Mouse (Mus musculus): ENCODE data around the gene Ezh1.

Ezh1 gene

GRCm38 (mm10) chr11:101196175-101196574 lies 30.1 kb downstream of the Ezh1 start:
- DNase-seq = no peak

- no peak for DNase-seq
Measured at GRCm38 (mm10) chr11:101195571-101195970, 30.7 kb downstream of the Ezh1 start.

DNA sequence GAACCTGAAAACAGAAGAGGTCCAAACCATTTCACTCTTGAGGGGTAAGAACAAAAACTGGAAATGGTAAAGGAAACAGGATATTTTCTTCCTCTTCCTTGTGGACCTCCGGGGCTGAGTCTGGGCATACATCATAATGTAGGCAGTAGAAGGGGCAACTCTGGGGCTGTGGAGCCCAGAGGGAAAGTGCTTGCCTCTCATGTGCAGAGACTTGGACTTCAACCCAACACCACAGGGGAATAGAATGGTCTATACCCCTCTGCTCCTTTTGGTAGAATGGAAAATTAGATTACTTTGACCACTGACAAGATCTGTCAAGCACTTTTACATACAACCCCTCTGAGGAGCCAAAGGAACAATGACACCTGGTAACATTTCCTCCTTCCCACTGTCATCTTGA lies 31.2 kb downstream of the Ezh1 start:
- DNase-seq = no peak

DNA sequence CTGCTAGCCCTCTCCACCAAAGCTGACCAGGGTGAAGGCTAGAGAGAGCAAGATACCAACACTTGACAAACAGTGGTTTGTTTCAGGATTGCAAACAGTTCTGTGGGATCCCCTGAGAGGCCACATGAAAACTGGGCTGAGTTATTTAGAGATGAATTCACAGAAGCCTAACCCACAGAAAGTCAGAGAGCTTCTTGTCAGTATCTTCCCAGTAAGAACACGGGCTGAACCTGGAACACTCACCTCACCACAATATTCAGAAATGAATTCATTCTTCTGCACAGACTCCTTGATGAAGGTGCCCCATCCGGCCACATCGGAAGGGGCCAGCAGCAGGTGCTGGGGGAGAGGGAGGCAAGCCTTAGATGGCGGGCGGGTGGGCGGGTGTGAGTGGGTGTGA lies 31.6 kb downstream of the Ezh1 start:
- no peak for DNase-seq

DNA sequence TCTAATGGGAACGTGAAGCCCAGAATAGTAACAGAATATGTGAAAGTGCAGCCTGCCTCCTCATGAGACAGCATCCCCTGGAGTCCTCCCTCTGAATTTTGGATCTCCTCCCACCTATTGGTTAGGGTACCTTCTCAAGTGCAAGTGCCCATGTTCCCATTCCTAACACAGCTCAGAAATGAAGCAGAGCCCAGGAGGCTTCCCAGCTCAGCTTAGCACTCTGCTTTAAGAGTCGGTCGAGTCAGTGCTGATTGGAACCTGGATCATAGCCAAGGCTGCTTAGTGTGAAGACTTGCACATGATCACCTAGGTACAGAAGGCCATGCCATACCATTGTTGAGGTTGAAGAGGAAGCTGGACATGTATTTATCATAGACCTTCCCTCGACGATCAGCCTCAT lies 32.1 kb downstream of the Ezh1 start:
- DNase-seq = no peak

DNA sequence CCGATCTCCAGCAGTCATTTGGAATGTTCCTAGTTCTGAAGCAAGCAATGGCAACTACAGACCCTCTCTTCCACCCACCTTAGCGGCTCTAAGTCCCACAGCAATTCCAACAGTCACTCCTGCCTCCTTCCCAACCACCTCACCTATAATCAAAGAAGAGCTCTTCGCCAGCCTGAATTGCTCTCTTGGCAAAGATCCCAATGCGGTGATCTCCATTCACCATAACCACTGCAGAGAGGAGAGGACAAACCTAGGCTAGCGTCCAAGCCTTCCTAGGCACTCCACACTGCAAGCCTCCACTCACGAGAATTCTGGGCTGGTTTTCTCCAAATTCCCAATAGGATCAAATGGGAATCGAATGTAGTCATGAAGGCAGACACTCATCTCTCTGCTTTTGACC lies 33.2 kb downstream of the Ezh1 start:
- no peak for DNase-seq

- no peak for DNase-seq
Measured at GRCm38 (mm10) chr11:101192646-101193045, 33.6 kb downstream of the Ezh1 start.

DNA sequence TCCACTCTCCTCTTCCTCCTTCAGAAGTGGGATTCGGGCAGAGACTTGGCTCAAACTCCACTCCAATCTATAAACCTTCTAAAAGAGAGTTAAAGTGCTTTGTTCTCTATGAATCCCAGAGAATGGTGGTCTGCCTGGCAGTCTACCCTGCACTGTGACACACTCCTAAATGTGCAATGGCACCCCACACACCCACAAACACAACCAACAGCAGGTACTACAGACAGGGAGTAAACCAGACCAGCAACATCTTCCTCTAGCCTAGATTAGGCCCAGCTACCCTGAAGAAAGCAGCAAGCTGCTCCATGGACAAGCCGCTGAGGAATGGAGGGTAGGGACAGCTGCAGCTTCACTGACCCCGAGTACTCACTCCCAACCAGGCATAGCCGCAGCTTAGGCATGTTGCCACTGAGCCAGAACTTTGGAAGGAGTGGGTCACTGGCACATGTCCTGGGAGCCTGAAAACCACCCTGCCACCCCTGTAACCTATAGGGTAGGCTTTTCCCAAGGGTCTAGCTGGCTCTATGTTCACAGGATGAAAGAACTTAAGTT lies 34.3 kb downstream of the Ezh1 start:
- no peak for DNase-seq

GRCm38 (mm10) chr11:101190913-101191907 lies 35.1 kb downstream of the Ezh1 start:
- DNase-seq = no peak

DNA sequence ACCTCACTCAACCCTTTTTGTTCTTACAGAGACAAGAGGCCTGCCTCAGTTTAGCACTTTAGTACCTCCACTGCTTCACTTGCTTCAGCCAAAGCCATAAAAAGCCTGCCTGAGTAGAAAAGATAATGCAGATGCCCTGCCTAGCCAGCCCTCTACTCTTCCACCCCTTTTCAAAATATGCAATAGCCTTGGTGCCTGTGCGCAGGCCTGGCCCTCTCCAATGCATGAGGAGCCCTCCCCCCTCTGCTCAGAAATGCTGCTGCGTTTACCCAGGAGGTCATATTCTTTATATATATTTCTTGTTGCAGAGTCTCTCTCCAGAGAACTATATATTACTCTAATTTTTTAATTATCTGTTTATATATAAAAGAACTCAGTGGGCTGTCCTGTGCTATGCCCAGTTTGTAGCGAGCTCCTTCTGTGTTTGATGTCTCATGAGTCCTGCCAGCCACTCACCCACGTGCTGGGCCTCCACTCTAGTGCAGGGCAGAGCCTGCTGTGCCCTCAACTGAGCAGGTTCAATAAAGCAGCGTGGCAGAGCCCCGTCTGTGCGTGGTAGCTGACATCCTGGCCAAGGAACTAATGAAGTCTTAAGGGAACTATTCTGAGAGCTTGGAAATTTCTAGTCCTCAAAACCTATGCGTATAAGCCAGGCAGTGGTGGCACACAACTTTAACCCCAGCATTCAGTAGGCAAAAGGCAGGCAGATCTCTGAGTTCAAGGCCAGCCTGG lies 35.9 kb downstream of the Ezh1 start:
- DNase-seq = no peak

DNA sequence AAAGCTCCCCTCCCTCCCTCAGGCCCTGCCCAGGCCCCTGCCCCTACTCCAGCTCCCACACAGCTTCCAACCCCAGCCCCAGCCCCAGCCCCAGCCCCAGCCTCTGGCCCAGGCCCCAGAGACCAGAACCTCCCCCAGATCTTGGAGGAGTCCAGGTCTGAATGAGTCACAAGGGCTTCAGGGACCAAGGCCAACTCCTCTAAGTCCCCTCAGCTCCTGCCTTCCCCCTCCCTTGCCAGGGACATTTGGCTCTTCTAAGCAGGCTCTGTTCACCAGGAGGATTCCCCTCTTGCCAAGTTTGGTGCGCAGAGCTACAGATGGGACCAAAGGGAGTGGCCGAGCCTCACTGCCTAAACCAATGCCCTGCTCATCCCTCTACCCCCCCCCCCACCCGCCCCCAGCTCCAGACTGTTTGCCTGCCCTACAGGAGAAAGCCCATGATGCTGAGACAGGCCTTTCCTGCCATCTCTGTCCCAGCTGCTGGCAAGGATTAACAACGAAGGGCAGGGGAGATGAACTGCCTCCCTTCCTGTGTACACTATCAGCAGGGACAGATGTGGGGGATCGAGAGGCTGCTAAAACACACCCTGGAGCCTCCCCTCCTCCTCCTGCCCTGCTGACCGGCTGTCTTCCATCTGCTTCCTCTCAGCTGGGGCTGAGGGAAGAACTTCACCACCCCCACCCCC lies 36.6 kb downstream of the Ezh1 start:
- no peak for DNase-seq

GRCm38 (mm10) chr11:101188166-101188805 lies 38.0 kb downstream of the Ezh1 start:
- DNase-seq = no peak

GRCm38 (mm10) chr11:101187541-101187940 lies 38.7 kb downstream of the Ezh1 start:
- DNase-seq = no peak

DNA sequence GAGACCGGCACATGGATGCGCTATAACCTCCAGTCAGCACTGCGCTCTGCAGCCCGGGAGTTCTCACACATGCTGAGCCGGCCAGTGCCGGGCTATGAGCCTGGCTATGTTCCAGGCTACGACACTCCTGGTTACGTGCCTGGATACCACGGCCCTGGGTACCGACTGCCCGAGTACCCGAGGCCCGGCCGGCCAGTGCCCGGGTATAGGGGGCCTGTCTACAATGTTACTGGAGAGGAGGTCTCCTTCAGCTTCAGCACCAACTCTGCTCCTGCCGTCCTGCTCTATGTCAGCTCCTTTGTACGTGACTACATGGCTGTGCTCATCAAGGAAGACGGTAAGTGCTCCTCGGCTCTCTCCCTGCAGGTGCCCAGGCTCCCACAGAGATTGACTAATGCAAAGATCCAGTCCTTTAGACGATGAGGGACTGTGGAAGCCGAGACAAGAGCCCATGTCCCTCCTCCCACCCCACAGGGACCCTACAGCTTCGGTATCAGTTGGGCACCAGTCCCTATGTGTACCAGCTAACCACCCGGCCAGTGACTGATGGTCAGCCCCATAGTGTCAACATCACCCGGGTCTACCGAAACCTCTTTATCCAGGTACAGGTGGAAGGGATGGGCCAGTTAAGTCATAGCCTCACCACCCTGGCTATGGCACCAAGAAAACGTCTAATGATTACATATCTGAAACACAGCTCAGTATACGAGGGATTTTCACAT lies 39.6 kb downstream of the Ezh1 start:
- no peak for DNase-seq

- DNase-seq = no peak
Measured at GRCm38 (mm10) chr11:101185441-101185840, 40.8 kb downstream of the Ezh1 start.

- no peak for DNase-seq
Measured at GRCm38 (mm10) chr11:101184984-101185383, 41.3 kb downstream of the Ezh1 start.

DNA sequence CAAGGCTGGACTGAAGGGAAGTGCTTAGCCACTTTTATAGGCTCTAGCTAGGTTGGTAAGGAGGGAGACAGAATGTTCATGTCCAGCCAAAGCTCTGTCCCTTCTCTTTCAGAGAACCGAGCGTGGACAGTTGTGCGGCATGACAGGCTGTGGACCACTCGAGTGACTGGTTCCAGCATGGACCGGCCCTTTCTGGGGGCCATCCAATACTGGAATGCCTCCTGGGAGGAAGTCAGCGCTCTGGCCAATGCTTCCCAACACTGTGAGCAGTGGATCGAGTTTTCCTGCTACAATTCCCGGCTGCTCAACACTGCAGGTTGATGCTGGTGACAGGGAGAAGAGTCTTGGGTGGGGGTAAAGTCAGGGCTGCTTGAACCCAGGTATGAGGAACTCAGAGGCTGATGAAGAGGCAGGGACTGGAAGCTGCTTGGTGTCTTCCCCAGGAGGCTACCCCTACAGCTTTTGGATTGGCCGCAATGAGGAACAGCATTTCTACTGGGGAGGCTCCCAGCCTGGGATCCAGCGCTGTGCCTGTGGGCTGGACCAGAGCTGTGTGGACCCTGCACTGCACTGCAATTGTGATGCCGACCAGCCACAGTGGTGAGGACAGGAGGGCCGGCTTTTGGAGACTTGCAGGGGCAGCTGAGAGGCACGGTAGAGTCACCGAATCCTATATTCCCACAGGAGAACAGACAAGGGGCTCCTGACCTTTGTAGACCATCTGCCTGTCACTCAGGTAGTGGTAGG lies 43.3 kb downstream of the Ezh1 start:
- no peak for DNase-seq

DNA sequence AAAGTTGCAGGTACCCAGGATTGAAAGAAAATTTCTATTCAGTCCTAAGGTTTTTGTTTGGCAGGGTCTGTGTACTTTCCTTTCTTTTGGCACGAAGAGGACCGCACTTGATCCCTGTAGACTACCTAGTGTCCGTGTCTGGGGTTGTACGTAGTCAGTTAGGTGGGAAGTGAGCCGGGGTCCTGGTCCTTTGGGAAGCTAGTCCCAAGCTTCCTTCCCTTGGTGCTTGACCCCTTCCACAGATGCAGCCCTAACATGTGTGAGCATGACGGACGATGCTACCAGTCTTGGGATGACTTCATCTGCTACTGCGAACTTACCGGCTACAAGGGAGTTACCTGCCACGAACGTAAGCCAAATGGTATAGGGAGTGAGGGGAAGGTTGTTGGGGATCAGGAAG lies 44.3 kb downstream of the Ezh1 start:
- no peak for DNase-seq

DNA sequence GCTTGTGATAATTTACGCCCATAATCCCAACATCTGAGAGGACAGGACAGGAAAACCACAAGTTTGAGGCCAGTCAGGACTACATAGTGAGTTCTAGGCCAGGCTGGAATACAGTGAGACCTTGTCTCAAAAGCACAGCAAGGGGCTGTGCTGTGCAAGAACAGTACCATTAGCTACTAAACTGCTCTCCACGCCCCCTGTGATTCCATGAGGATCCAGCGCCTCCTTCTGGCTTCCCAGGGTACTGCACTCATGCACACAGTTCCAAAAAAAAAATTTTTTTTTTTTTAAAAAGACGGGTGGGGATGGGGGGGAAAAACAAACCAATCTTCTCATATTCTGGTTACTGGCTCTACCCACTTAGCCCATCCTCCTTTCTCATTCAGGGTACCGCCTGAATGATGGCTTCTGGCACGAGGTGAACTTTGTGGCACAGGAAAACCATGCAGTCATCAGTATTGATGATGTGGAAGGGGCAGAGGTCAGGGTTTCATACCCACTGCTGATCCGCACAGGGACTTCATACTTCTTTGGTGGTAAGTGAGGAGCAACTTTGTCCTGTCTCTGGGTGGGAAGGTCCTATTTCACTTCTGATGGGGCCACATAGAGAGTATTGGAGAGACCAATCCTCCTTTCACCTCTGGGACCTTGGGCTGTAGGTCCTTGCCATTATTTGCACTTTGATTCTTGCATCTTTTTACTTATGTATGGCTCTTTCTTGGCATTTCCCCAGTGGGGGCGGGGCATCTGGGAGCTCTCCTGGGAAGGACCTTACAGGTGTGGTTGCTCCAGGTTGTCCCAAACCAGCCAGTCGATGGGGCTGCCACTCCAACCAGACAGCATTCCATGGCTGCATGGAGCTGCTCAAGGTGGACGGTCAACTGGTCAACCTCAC lies 45.2 kb downstream of the Ezh1 start:
- DNase-seq = peak; percentile 68

DNA sequence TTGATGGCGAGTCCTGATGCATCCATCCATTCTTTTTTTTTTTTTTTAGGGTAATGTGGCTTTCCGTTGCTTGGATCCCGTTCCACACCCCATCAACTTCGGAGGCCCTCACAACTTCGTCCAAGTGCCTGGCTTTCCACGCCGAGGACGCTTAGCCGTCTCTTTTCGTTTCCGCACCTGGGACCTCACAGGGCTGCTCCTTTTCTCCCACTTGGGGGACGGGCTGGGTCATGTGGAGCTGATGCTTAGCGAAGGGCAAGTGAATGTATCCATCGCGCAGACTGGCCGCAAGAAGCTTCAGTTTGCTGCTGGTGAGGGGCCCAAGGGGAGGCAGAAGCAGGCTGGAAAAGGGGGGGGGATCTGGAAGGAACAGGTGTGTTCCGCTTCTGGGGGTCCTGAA lies 46.0 kb downstream of the Ezh1 start:
- DNase-seq = no peak

Data from kidney, adult 18-20 months (tissue).